Mouse (Mus musculus) lung, postnatal 0 days (tissue): ENCODE results near the gene Gpr132.

ENCODE experiments used
- CTCF ChIP-seq: IDR thresholded peaks from 2 replicates; pipeline ENCODE4 v1.5.1; 2016; ENCODE audit warnings: antibody characterized with exemption, mild to moderate bottlenecking
- EP300 ChIP-seq: IDR thresholded peaks from 2 replicates; pipeline ENCODE4 v1.6.1; 2016; ENCODE audit warnings: antibody characterized with exemption, mild to moderate bottlenecking, control low read depth

GRCm38 (mm10) chr12:112851116-112851515, 16.9 kb downstream of the Gpr132 start:
- TF ChIP-seq CTCF (no peak), EP300 (no peak)
